Mouse (Mus musculus) gastrocnemius, adult 8-10 months (tissue): ENCODE data around the gene 6030452D12Rik. TPM values are rescaled to one million over a fixed set of nuclear protein-coding genes. Genes with fewer than 3 reads are reported as not detected.

ENCODE experiments used
- total RNA-seq, 4 experiments: library from RNA; stranded (reverse); gene quantifications; 2 replicates each; pipeline ENCODE4 v1.2.4; 2022

The 6030452D12Rik gene
- total RNA-seq, 4 experiments from 2014 or later, result not detected

Other genes with a start within 250 kb of the 6030452D12Rik start
- gene Smpd3, start 162.5 kb upstream of the 6030452D12Rik start, total RNA-seq, result 1 to 10 TPM in 1 of 4 experiments, under 1 TPM in 3; 0.53 to 1.0 (median 0.74) TPM
- 1 to 10 TPM in 2 of 4 experiments, under 1 TPM in 2; 0.63 to 1.1 (median 0.87) TPM for gene Zfp90, start 85.2 kb upstream of the 6030452D12Rik start, total RNA-seq
- gene Cdh3, start 10.4 kb downstream of the 6030452D12Rik start, total RNA-seq, result under 1 TPM in 1 of 4 experiments, not detected in 3; 0.05 TPM
- gene Gm10073, start 72.9 kb downstream of the 6030452D12Rik start, total RNA-seq, result 100 to 1,000 TPM in 3 of 4 experiments, 10 to 100 TPM in 1; 99.2 to 128 (median 106) TPM
- under 1 TPM; 0.11 to 0.38 (median 0.31) TPM for gene Cdh1, start 102.8 kb downstream of the 6030452D12Rik start, total RNA-seq
- 10 to 100 TPM; 10.6 to 11.9 (median 11.5) TPM for gene Tango6, start 182.5 kb downstream of the 6030452D12Rik start, total RNA-seq